Mouse (Mus musculus) adrenal gland, adult (tissue): ENCODE measurements around the gene Exoc6.

Source experiments
- DNase-seq, 2 experiments: peaks; one replicate each; pipeline ENCODE4 v3.0.0; 2022 to 2023; ENCODE audit warnings: low spot score in 1 of 2; ENCODE audit not compliant: inconsistent age in 2 of 2

Gene Exoc6

DNA sequence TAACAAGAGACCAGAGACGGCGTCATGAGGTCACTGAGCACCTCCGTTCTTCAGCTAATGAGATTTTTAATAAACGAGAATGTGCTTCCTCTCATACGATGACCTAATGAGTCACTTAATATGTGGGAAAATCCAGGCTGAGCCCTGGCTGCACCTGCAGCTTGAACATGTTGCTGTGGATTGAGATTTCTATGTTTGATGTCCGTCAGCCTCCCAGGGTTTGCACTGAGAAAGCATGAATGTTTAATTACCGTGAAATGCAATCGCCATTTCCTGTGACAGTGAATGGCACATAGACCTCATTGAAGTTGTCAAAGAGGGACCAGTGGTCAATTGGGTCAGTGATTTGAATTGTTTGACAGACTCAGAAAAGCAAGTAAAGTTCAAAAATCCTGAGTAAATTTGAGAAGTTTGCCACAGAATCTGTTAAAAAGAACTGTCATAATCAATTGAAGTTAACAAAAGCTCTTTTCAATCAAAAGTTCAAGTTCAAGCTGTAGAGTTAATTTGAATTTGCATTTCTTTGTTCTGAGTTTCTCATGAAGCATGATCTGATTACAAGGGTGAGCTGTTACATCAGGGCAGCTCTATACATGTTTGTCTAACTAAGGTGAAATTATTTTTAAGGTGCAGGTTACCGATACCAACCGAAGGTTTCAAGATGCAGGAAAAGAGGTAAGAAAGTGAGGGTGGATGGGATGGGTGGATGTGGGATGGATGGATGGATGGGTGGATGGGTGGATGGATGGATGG is 20.9 kb downstream of the Exoc6 start:
- DNase-seq: no peak

DNA sequence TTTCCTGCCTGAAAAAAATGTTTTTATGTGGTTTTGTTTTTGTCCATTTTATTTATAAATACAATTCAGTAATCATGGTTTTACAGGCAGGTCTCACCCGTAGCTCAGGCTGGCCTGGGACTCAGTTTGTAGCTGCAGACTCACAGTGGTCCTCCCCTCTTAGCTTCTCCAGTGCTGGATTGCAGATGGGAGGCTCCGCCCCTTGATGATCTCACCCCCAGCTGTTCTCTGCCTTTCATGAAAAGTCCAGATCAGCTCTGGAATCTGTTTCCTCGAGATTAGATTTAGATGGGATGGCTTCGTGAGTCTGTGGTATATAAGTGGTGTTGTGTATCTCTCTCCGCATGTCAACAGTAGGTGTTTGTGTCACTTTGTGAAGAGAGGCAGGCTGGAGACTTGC is 24.6 kb downstream of the Exoc6 start:
- DNase-seq: no peak

DNA sequence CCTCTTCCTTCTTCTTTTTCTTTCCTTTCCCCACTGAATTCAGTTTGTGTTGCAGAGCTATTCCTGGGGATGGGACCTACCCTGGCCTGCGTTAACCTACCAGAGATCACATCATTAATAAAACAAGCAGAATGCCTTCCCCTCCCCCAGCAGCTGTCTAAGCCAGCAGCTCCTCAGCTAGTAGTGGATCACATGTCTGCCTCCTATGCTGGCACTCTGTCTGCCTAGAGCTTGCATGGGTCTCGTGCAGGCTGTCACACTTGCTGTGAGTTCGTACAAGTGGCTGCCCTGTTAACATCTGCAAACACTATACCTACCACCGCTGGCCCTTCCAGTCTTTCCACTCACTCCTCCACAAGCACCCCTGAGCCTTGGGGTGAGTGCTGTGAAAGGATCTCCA is 29.4 kb downstream of the Exoc6 start:
- no peak for DNase-seq

DNA sequence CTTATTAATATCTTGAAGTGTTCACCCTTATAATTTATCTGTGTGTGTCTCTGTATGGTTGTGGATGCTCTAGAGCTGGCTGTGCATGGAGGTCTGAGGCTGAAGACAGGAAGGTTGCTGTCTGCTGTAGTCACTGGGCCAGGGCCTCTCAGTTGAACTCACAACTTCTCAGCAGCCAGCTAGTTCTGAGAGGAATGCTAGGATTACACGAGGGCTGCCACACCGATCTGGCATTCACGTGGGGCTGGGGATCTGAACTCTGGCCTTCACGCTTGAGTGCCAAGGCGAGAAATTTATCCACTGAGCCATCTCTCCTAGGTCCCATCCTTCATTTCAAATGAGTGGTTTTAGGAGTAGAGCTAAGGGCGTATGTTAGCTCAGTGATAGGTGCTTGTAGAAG is 30.2 kb downstream of the Exoc6 start:
- DNase-seq: no peak

DNA sequence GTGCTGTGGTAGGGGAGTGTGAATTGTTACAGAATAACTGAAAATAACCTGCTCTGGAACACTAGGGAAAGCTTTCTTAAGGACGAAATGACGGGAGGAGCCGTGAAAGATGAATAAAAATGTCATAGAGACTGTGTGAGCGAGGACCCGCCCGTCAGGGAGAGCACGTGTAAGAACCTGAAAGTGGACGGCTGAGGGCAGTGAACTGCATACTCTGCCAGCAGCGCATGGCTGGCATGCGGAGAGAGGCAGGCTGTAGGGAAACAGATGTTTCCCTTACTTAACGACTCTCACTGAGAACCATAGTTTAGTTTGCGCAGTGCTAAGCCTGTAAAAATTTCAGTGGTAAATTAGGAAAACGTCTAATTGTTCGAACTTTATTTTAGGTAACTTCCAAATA is 35.0 kb downstream of the Exoc6 start:
- DNase-seq: no peak

DNA sequence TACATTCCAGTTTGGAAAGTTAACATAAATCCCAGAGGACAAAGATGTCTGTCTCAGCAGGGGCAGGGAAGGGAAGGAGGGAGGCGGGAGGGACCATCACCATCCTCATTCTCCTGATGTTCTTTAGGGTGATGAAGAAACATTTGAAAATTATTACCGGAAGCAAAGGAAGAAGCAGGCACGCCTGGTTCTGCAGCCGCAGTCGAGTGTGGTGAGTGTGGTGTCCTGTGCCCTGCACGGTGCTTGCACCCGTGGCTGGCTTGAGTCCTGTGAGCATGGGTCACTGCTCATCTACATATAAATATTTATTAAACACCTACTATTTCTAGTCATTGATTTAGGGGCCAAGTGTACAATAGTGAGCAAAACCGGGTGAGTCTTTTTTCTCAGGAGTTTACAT is 35.5 kb downstream of the Exoc6 start:
- DNase-seq: no peak

DNA sequence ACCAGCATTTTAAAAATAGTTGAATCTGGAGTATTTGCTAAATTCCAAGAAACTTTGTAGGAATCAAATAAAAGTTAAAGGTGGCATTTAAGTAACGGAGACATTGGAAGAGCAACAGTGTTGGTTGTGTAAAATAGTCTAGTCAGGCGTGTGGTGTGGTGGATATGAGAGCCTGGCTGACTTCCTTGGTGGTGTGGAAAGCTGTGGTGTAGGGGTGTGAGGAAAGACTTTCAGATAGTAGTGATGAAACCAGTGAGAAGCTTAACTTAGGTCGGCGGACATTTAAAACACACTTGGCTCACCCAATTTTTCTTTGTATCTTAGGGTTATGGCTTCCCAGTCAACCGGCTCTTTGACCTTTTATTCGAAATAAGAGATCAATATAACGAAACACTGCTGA is 40.3 kb downstream of the Exoc6 start:
- no peak for DNase-seq

DNA sequence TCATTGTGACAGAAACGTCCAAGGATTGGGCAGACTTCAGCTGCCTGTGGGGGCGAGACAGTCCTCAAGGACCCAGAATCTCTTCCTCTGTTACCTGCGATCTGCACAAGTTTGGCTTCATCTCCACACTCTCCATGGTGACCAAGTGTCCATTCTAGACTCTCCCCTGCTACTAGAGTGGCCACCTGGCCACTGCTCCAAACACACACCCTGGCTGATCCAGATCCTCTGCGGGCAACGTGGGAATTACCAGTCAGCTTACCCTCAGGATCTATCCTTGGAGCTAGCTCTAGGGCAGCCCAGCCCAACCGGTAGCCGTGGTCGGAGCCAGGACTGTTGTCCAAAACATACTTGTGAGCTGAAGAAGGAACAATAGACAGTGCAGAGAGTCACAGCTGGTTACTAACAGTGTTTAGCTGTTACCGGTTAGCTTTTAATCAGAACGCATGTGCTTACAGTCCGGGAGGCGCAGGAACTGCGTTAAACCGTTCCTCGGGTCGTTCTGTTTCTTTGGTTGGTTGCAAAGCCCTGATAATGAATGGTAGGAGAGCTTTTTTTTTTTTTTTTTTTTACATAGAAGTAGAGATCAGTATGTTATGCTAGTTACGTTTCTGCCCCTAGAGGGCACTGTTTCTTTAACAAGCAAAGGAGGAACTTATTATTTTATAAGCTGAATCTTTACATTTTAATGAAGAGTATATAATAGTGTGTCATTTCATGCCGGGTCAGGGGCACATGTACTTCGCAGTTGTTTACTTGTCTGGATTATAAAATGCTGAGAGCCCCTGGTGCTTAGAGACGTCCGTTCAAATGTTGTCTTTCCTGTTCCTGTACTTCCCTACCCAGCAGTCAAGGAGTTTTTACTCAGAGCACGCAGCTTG is 52.0 kb downstream of the Exoc6 start:
- peak in 1 of 2 experiments; percentile 75 for DNase-seq

DNA sequence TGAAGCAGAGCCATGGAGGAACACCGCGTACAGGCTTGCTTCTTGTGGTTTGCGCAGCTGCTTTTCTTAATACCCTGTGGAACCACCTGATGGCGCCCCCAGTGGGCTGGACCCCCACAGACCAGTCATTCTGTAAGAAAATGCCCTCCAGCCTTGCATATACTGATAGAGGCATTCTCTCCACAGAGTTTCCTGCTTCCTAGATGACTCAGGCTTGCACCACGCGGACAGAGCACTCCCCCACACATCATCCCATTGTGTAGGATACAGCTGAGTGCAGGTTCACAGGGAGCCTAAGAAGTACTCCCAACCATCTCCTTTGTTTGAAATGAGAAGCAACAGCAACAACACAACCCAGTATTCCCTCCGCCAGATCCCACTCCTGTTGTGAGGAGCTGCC is 59.8 kb downstream of the Exoc6 start:
- no peak for DNase-seq

DNA sequence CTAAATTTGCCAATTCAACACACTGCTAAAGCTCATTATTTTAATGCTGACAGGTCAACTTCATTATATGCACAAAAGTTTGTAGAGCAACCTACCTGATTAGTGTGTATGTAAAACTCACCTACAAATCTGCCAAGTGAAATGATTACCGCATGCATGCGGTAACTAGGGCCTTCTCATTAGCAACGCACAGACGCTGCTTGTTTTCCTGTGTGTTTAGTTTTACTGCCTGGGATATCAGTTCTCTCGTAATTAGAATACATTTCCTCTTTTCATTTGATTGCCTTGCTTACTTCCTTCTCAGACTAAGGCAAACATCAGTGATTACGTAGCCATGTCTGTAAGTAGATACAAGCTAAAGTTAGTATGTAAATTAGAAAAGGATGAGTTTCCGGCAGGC is 62.7 kb downstream of the Exoc6 start:
- no peak for DNase-seq

DNA sequence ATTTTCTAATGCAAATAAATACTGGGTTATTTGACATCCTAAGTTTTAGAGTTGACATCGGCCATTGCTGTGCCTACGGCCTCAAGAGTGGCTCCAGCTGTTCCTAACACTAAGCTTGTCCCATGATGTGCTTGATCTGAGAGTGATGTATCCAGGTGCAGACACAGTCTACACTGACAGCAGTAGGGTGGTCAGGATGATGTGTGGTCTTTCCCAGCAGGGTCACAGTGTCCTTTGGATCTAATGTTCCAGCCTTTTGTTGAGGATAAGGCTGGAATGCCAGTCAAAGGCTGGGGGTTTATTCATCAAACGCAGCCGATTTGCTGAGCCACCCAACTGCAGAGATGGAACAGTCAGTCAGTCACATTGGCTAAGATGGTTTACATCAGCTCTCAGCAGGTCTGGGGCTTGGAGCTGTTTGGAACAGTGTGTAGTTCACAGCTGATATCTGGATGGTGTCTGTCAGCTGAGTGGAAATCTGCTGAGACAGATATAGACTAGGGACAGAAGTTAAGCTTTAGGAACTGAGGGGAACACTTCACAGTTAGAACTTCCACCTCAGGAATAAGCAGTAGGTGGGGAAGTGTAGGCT is 64.9 kb downstream of the Exoc6 start:
- DNase-seq: no peak

DNA sequence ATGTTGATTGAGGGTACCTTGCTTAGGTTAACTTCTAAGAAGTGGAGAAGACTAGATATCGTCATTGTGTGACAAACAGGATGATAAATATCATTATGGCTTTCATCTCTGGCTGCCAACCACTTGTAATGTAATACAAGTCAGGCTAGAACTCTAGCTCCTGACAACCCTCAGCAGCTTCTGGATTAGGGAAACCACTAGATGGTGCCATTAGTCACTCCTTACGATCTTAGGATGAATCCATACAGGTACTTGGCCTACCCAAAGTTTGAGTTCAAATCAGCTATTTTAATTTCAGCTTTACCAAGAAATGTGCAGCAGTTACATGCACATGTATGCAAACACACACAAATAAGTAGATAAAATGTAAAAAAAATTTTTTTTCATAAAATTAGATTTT is 97.8 kb downstream of the Exoc6 start:
- no peak for DNase-seq

DNA sequence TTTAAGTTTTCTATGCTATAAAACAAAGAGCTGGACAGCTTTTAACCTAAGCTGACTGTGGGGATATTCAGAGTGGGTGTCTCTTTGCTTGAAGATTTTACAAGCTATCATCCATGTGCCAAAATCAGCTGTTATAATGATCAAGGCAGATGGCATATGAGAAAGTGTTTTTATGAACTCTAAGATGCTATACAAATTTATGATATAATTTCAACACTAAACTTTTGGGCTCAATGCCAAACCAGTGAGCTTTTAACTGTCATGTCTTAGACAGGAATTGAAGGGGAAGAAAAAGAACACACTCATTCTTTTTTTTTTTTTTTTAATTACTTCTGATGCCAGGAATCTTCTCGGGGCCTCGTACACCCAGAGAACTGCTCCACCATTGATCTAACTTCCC is 100.3 kb downstream of the Exoc6 start:
- no peak for DNase-seq

DNA sequence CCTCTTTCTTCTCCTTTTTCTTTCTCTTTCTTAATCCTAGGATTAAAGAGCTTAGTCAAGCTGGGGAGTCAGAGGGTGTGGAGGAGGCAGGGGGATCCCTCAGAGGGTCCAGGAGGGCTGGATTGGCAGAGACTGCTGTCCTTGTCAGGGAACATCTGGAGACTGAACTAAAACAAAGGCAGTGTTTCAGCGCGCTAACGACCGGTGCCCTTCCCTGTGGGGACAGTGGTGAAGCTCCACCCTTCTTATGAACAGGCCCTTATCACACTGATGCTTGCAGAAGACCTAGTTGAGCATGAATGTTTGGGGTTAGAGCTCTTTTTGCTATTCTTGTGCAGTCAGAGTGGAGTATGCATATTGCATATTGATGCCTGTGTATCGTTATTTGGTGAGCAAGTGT is 103.8 kb downstream of the Exoc6 start:
- DNase-seq: no peak

DNA sequence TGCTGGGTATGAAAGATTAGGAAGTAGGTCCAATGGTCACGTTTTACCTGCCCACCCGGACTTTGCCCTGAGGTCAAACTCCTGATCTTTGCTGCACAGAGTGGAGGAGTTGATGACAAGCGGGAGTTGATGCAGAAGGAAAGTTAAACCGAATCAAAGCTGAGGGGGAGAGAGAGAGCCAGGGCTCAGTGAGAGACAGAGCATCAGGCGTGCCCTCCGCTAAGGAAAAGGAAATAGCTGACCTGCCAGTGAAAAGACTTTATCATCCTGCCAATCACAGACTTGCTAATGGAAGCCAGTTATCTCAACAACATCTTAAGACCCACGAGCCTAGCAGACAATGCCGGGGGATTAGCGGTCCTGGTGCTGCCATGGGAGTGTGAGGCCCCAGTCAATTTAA is 106.2 kb downstream of the Exoc6 start:
- no peak for DNase-seq

DNA sequence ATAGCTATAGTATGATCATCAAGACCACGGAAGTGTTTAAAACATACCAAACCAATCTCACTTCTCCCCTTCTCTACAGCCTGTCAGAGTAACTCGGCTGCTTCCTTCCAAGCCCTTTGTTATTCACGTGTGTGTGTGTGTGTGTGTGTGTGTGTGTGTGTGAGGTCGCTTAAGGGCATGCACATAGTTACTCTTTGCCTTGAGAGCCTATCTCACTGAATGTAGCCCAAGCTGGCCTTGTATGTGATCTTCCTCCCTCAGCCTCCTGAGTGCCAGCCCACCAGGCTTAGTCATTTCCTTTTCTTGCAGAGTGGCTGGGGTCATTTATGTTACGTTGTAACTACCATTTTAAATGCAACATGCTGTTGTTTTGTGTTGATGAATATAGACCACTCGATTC is 115.0 kb downstream of the Exoc6 start:
- DNase-seq: no peak

DNA sequence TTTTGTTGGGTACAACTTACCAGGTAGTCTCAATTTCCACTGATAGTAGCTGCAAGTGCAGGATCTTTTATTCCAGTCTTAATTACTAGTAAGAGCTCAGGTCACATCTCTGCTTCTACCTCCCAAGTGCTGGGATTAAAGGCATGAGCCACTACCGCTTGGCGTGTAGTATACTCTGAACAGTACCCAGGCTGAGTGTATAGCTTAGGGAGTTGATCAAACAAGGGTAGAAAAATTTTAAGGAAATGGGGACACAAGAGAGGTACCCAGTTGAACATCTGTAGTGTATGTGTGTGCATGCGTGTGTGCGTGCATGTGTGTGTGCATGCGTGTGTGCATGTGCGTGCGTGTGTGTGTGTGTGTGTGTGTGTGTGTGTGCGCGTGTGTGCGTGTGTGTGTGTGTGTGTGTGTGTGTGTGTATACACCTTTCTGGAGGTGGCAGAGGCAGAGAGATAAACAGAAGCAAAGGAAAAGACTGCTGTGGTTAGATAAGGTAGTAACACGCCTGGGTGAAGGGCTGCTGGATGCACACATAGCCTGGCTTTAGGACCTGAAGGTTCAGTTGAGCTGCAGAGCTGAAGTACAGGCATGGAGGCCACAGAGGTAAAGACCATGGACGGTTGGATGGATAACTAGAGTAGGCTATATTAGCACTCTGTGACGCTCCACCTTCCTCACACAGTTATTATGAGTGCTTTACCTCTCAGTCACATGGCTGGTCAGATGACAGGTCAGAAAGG is 117.8 kb downstream of the Exoc6 start:
- DNase-seq: no peak

DNA sequence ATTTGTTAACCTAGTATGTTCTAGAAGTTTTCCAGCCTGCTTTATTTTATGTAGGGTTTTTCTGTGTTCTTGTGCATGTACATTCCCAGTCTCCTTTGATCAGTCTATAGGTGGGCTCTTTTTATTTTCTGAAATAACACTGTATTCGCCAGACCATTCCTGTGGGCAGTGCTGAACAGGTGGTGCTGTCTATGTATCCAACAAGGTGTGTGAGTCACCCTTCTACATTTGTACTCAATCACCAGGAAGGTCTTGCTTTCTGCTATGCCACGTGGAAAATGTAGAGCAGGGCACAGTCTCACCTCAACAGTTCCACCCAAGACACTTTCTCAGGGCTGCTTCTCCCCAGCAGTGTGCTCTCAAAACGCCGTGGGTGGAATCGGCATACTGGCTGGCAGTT is 118.4 kb downstream of the Exoc6 start:
- DNase-seq: no peak

DNA sequence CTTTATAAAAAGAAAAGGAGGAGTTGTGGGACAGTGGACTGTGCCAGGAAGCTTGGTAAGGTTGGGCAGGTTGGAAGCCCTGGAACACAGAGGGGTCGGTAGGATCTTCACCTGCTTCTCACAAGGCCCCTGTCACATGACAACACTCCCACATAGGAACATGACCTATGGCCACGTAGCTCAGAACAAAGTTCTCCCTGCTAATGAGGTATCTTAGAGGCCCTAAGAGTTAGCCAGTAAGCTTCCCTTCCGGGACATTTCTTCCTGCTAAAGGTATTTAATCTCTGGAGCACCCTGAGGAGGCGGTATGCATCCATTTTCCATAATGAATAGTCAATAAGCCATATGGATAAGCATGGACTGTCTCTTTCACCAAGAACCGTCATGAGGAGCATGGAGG is 119.3 kb downstream of the Exoc6 start:
- DNase-seq: no peak

DNA sequence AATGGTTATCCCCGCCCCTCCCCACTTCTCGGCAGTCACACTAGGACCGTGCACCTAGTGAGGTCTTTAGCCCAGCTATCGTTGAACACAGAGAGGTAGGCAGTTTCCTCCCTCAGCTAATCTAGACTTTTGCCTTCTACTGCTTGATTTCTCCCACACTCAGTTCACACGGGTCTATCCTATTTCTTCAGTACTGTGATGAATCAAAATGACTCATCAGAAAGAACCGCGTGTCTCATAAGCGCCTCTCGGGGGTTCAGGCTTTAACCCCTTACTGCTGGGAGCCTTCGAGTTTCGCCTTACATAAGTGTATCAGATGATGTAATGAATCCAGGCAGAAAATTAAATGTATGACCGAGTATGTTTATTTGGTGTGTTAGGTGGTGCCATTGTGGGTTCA is 123.2 kb downstream of the Exoc6 start:
- peak in 1 of 2 experiments; percentile 64 for DNase-seq

DNA sequence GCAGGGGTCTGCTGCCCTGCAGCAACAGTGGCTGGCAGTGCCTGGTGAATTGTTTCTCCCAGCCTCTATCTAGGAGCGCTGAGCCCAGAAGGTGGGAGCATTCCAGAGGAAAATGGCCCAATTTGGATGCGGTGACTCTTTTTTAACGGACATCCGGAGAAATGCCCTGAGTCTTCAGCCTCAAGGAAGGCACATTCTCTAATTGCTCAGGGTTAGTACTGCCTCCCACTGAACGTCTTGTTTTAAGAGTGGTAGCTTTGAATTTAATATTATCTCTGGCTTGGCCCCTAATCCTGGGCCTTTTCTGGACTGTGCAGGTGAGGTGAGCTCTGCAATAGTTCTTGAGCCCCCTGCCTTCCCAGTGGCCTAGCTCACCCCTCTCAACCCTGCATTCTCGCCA is 135.1 kb downstream of the Exoc6 start, which contains the start of gene Cyp26c1:
Cyp26c1 (plus strand) TSS at position 301 of the 400 bp plus-strand sequence.
- DNase-seq: no peak
